Mouse (Mus musculus): Measurements from ENCODE around the gene Rsad1. TPM values are rescaled to one million over a fixed set of nuclear protein-coding genes. Genes with fewer than 3 reads are reported as not detected.

Gene Rsad1
- polyA plus RNA-seq, 1 experiment from 2014 or later, result 9.7 TPM

- no peak for ATAC-seq (replicated peaks)
- H3K27ac ChIP-seq, result no peak overlapping the region
- no peak overlapping the region for H3K4me3 ChIP-seq
- 51% methylated on average over 18 of the region's 18 CpGs for WGBS
- H3K9me3 ChIP-seq, result no peaks in the 10 kb centered on the region
- H3K9ac ChIP-seq, result no peak overlapping the region
- H3K4me2 ChIP-seq, result peak overlapping the region; percentile 11; the same call in 1 of the 2 replicates
- H3K4me1 ChIP-seq, result peaks cover 13% of the 10 kb centered on the region
- H3K36me3 ChIP-seq (replicated peaks), result no peaks in the 10 kb centered on the region; the same call in 1 of the 2 replicates
- no peaks in the 10 kb centered on the region for H3K27me3 ChIP-seq (replicated peaks)
These were observed 4.6 kb downstream of the Rsad1 start for GRCm38 (mm10) chr11:94544422-94544821.

- Histone ChIP-seq H3K4me1 (peaks cover 13% of the 10 kb centered on the region), H3K27me3 (replicated peaks) (no peaks in the 10 kb centered on the region), H3K9ac (no peak overlapping the region), H3K36me3 (replicated peaks) (no peaks in the 10 kb centered on the region; the same call in 1 of the 2 replicates), H3K4me2 (peak overlapping the region; percentile 11; the same call in 1 of the 2 replicates), H3K9me3 (no peaks in the 10 kb centered on the region), H3K27ac (no peak overlapping the region), H3K4me3 (no peak overlapping the region)
- WGBS, result 33% methylated on average over 9 of the region's 9 CpGs
- no peak for ATAC-seq (replicated peaks)
These were observed 5.1 kb downstream of the Rsad1 start for GRCm38 (mm10) chr11:94543932-94544331.

GRCm38 (mm10) chr11:94543344-94543743, 5.7 kb downstream of the Rsad1 start:
- no peak for ATAC-seq (replicated peaks)
- H3K9ac ChIP-seq, result no peak overlapping the region
- H3K27me3 ChIP-seq (replicated peaks), result no peaks in the 10 kb centered on the region
- WGBS, result 82% methylated on average over 12 of the region's 12 CpGs
- H3K4me3 ChIP-seq, result no peak overlapping the region
- no peak overlapping the region for H3K4me2 ChIP-seq
- H3K36me3 ChIP-seq (replicated peaks), result no peaks in the 10 kb centered on the region; the same call in 1 of the 2 replicates
- no peaks in the 10 kb centered on the region for H3K9me3 ChIP-seq
- peaks cover 12% of the 10 kb centered on the region for H3K4me1 ChIP-seq
- H3K27ac ChIP-seq, result no peak overlapping the region

GRCm38 (mm10) chr11:94542400-94542799, 6.7 kb downstream of the Rsad1 start:
- no peaks in the 10 kb centered on the region; the same call in 1 of the 2 replicates for H3K36me3 ChIP-seq (replicated peaks)
- H3K9me3 ChIP-seq, result no peaks in the 10 kb centered on the region
- no peak overlapping the region for H3K4me3 ChIP-seq
- H3K27ac ChIP-seq, result no peak overlapping the region
- WGBS, result 86% methylated on average over 4 of the region's 4 CpGs
- no peak overlapping the region for H3K4me2 ChIP-seq
- peaks cover 7% of the 10 kb centered on the region; the same call in 1 of the 2 replicates for H3K4me1 ChIP-seq
- no peak for ATAC-seq (replicated peaks)
- H3K9ac ChIP-seq, result no peak overlapping the region
- H3K27me3 ChIP-seq (replicated peaks), result no peaks in the 10 kb centered on the region

GRCm38 (mm10) chr11:94539761-94540160, 9.3 kb downstream of the Rsad1 start:
- no peak for ATAC-seq (replicated peaks)
- Histone ChIP-seq H3K9me3 (no peaks in the 10 kb centered on the region), H3K4me3 (no peak overlapping the region), H3K27me3 (replicated peaks) (no peaks in the 10 kb centered on the region), H3K4me1 (peaks cover 7% of the 10 kb centered on the region; the same call in 1 of the 2 replicates), H3K4me2 (no peak overlapping the region), H3K27ac (no peak overlapping the region), H3K36me3 (replicated peaks) (no peaks in the 10 kb centered on the region; the same call in 1 of the 2 replicates), H3K9ac (no peak overlapping the region)
- whole genome bisulfite sequencing, result 79% methylated on average over 7 of the region's 7 CpGs

- Histone ChIP-seq H3K9me3 (no peaks in the 10 kb centered on the region), H3K4me2 (no peak overlapping the region), H3K27me3 (replicated peaks) (no peaks in the 10 kb centered on the region), H3K4me3 (no peak overlapping the region), H3K9ac (no peak overlapping the region), H3K27ac (no peak overlapping the region), H3K4me1 (peaks cover 2% of the 10 kb centered on the region; the same call in 1 of the 2 replicates), H3K36me3 (replicated peaks) (no peaks in the 10 kb centered on the region; the same call in 1 of the 2 replicates)
- no peak for ATAC-seq (replicated peaks)
- WGBS, result 64% methylated on average over 8 of the region's 8 CpGs
These were observed 10.2 kb downstream of the Rsad1 start for GRCm38 (mm10) chr11:94538733-94539292.

- H3K36me3 ChIP-seq (replicated peaks), result no peaks in the 10 kb centered on the region
- H3K9ac ChIP-seq, result no peak overlapping the region
- ATAC-seq (replicated peaks), result no peak
- H3K9me3 ChIP-seq, result no peaks in the 10 kb centered on the region
- H3K4me2 ChIP-seq, result no peak overlapping the region
- H3K27me3 ChIP-seq (replicated peaks), result no peaks in the 10 kb centered on the region
- H3K4me3 ChIP-seq, result no peak overlapping the region
- no peak overlapping the region for H3K27ac ChIP-seq
- WGBS, result 84% methylated on average over 8 of the region's 8 CpGs
- no peaks in the 10 kb centered on the region for H3K4me1 ChIP-seq
These were observed 15.9 kb downstream of the Rsad1 start for GRCm38 (mm10) chr11:94533171-94533570.

- H3K36me3 ChIP-seq (replicated peaks), result no peaks in the 10 kb centered on the region
- no peaks in the 10 kb centered on the region for H3K9me3 ChIP-seq
- H3K4me3 ChIP-seq, result no peak overlapping the region
- no peak overlapping the region for H3K9ac ChIP-seq
- no peak overlapping the region for H3K27ac ChIP-seq
- H3K27me3 ChIP-seq (replicated peaks), result no peaks in the 10 kb centered on the region
- H3K4me1 ChIP-seq, result no peaks in the 10 kb centered on the region
- no peak overlapping the region for H3K4me2 ChIP-seq
- ATAC-seq (replicated peaks), result 0 out of 2 replicates have a peak, but pooled peaks have one; percentile 39
- 32% methylated on average over 3 of the region's 3 CpGs for WGBS
These were observed 20.2 kb downstream of the Rsad1 start for GRCm38 (mm10) chr11:94528879-94529278.

GRCm38 (mm10) chr11:94526171-94526879, 22.7 kb downstream of the Rsad1 start:
- whole genome bisulfite sequencing, result 53% methylated on average over 9 of the region's 9 CpGs

GRCm38 (mm10) chr11:94521219-94521843, 27.7 kb downstream of the Rsad1 start, which contains the start of gene Mycbpap:
Gene Mycbpap (minus strand): TSS chr11:94521742.
- no peaks in the 10 kb centered on the region for H3K9me3 ChIP-seq
- no peaks in the 10 kb centered on the region for H3K27me3 ChIP-seq (replicated peaks)
- H3K4me1 ChIP-seq, result peaks cover 14% of the 10 kb centered on the region; the same call in 1 of the 2 replicates
- WGBS, result 1% methylated on average over 42 of the region's 42 CpGs
- ATAC-seq (replicated peaks), result peak; percentile 81
- peak within 1 kb of the TSS; percentile 61 for H3K9ac ChIP-seq
- peak within 1 kb of the TSS; percentile 51 for H3K4me3 ChIP-seq
- H3K4me2 ChIP-seq, result peak within 1 kb of the TSS; percentile 91
- peak within 1 kb of the TSS; percentile 35; the same call in 1 of the 2 replicates for H3K27ac ChIP-seq
- no peaks in the 10 kb centered on the region for H3K36me3 ChIP-seq (replicated peaks)

More at GRCm38 (mm10) chr11:94526171-94526879, 22.7 kb downstream of the Rsad1 start:
- no peak for ATAC-seq (replicated peaks)
- Histone ChIP-seq H3K9ac (no peak overlapping the region), H3K4me3 (no peak overlapping the region), H3K4me1 (0 out of 2 replicates have a peak, but pooled peaks cover 6% of the 10 kb centered on the region), H3K27ac (no peak overlapping the region), H3K27me3 (replicated peaks) (no peaks in the 10 kb centered on the region), H3K36me3 (replicated peaks) (no peaks in the 10 kb centered on the region), H3K4me2 (no peak overlapping the region), H3K9me3 (no peaks in the 10 kb centered on the region)

GRCm38 (mm10) chr11:94513452-94513851, 35.6 kb downstream of the Rsad1 start:
- Histone ChIP-seq H3K27me3 (replicated peaks) (no peaks in the 10 kb centered on the region), H3K27ac (no peak overlapping the region), H3K36me3 (replicated peaks) (no peaks in the 10 kb centered on the region), H3K4me3 (no peak overlapping the region), H3K9me3 (no peaks in the 10 kb centered on the region), H3K4me2 (no peak overlapping the region), H3K9ac (no peak overlapping the region), H3K4me1 (no peaks in the 10 kb centered on the region)
- ATAC-seq (replicated peaks), result no peak
- WGBS, result 63% methylated on average over 9 of the region's 9 CpGs

GRCm38 (mm10) chr11:94508976-94509375, 40.1 kb downstream of the Rsad1 start:
- Histone ChIP-seq H3K4me2 (no peak overlapping the region), H3K4me1 (no peaks in the 10 kb centered on the region), H3K27me3 (replicated peaks) (no peaks in the 10 kb centered on the region), H3K4me3 (no peak overlapping the region), H3K9me3 (no peaks in the 10 kb centered on the region), H3K9ac (no peak overlapping the region), H3K36me3 (replicated peaks) (no peaks in the 10 kb centered on the region), H3K27ac (no peak overlapping the region)
- ATAC-seq (replicated peaks), result no peak
- WGBS, result 93% methylated on average over 10 of the region's 10 CpGs

All from midbrain, embryonic 15.5 days (tissue).